Mouse (Mus musculus): ENCODE results near the gene 5830411N06Rik. TPM values are rescaled to one million over a fixed set of nuclear protein-coding genes. Genes with fewer than 3 reads are reported as not detected.

5830411N06Rik gene
- polyA plus RNA-seq, 1 experiment = 1.2 TPM

DNA sequence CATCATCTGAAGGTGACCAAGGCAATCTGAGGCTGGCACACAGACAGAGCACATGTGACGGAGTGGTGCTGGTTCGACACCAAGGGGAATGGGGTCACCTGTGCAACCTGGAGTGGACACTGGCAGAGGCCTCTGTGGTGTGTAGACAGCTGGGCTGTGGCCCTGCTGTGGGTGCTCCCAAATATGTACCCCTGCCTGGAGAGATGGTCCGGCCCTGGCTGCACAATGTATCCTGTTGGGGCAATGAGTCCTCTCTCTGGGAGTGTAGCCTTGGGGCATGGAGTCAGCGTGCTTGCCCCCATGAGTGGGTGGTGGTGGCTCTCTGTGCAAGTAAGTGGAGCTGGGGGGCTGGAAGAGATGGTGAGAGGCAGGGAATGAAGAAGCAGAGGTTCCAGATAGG, 26.7 kb upstream of the 5830411N06Rik start:
- Histone ChIP-seq H3K4me1 (ENCODE audit: control insufficient read depth, insufficient read depth, low read length) (no peaks in the 10 kb centered on the region), H3K4me3 (replicated peaks; ENCODE audit: control insufficient read depth, low read depth, low read length) (no peak overlapping the region), H3K27ac (ENCODE audit: control insufficient read depth, insufficient read depth, low read depth, low read length, poor library complexity) (0 out of 2 replicates have a peak overlapping the region, but pooled peaks have one; percentile 7)
- no peak for TF ChIP-seq POLR2A (IDR thresholded peaks at IDR 0.05; ENCODE audit: borderline replicate concordance, control insufficient read depth, low read depth, low read length)
- no peak for TF ChIP-seq CTCF (IDR thresholded peaks at IDR 0.05; ENCODE audit: control insufficient read depth, insufficient read depth, low read length)
- 78% methylated on average over 4 of the region's 4 CpGs for WGBS

DNA sequence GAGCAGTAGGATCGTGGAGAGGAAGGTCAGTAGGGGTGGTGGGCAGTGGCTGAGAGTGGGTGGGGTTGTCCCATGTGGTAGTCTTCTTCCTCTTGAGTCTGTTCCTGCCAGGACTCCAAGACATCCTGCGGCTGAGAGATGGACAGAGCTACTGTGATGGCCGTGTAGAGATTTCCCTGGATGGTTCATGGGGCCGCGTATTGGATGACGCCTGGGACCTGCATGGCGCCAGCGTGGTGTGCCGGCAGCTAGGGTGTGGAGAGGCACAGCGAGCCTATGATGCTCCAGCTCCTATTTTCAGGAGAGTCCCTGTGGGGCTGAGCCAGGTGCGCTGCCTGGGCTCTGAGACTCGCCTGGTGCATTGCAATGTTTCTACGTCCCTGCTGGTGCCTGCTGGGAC, 22.9 kb upstream of the 5830411N06Rik start:
- no peak overlapping the region for H3K27ac ChIP-seq (ENCODE audit: control insufficient read depth, insufficient read depth, low read depth, low read length, poor library complexity)
- H3K4me3 ChIP-seq (replicated peaks; ENCODE audit: control insufficient read depth, low read depth, low read length) = no peak overlapping the region
- WGBS = 81% methylated on average over 13 of the region's 13 CpGs
- H3K4me1 ChIP-seq (ENCODE audit: control insufficient read depth, insufficient read depth, low read length) = no peaks in the 10 kb centered on the region
- TF ChIP-seq POLR2A (IDR thresholded peaks at IDR 0.05; ENCODE audit: borderline replicate concordance, control insufficient read depth, low read depth, low read length) (no peak), CTCF (IDR thresholded peaks at IDR 0.05; ENCODE audit: control insufficient read depth, insufficient read depth, low read length) (no peak)

DNA sequence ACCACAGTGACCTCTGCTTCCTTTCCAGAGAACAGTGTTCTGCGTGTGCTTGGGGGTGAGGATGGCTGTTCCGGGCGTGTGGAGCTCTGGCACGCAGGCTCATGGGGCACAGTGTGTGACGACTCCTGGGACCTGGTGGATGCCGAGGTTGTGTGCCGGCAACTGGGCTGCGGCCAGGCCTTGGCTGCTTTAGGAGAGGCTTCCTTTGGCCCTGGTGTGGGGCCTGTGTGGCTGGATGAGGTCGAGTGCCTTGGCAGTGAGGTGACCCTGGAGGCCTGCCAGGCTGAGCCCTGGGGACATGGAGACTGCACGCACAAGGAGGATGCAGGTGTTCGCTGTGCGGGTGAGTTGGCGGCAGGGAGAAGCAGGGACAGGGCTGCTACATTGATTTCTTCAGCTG, 18.6 kb upstream of the 5830411N06Rik start:
- Histone ChIP-seq H3K4me3 (replicated peaks; ENCODE audit: control insufficient read depth, low read depth, low read length) (no peak overlapping the region), H3K4me1 (ENCODE audit: control insufficient read depth, insufficient read depth, low read length) (no peaks in the 10 kb centered on the region), H3K27ac (ENCODE audit: control insufficient read depth, insufficient read depth, low read depth, low read length, poor library complexity) (no peak overlapping the region)
- 79% methylated on average over 13 of the region's 13 CpGs for WGBS
- TF ChIP-seq CTCF (IDR thresholded peaks at IDR 0.05; ENCODE audit: control insufficient read depth, insufficient read depth, low read length) (no peak), POLR2A (IDR thresholded peaks at IDR 0.05; ENCODE audit: borderline replicate concordance, control insufficient read depth, low read depth, low read length) (no peak)

DNA sequence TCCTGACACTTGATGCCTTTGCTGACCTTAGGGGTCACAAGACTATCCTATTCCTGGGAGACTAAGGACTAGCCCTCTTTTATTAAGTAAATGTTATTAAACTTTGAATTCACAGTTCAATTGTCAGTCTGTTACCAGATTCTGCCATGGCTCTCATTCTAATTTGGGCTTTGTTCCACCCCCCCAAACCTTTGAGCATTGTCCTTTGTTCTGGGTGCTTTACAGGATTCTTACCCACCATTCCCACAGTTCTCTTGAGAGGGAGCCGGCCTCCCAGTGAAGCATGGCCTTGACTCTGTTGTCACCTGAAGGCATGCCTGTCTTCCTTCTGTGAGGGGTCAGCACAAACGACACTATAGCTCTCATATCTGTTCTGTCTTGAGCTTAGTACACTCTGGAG, 16.1 kb upstream of the 5830411N06Rik start:
- H3K27ac ChIP-seq (ENCODE audit: control insufficient read depth, insufficient read depth, low read depth, low read length, poor library complexity) = no peak overlapping the region
- H3K4me3 ChIP-seq (replicated peaks; ENCODE audit: control insufficient read depth, low read depth, low read length) = no peak overlapping the region
- WGBS = 68% methylated on average over 2 of the region's 2 CpGs
- H3K4me1 ChIP-seq (ENCODE audit: control insufficient read depth, insufficient read depth, low read length) = no peaks in the 10 kb centered on the region
- no peak for TF ChIP-seq POLR2A (IDR thresholded peaks at IDR 0.05; ENCODE audit: borderline replicate concordance, control insufficient read depth, low read depth, low read length)
- TF ChIP-seq CTCF (IDR thresholded peaks at IDR 0.05; ENCODE audit: control insufficient read depth, insufficient read depth, low read length) = no peak

DNA sequence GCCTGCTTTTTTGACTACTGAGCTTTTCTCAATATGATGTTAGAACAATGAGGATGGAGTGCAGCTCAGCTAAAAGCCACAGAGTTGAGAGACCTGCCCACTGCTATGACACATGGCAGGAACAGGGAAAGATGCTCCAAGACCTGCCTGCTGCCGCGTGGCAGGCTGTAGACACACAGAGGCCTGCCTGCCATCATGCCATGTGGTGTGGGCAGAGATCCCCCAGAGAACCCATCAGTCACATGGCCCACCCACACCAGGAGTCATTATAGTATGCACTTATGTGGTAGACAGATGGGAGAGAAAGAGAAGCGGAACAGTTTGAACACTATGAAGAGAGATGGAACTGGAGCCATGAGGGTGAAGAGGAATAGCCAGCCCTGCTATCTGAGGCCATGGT, 13.4 kb upstream of the 5830411N06Rik start:
- Histone ChIP-seq H3K4me1 (ENCODE audit: control insufficient read depth, insufficient read depth, low read length) (no peaks in the 10 kb centered on the region), H3K27ac (ENCODE audit: control insufficient read depth, insufficient read depth, low read depth, low read length, poor library complexity) (no peak overlapping the region), H3K4me3 (replicated peaks; ENCODE audit: control insufficient read depth, low read depth, low read length) (no peak overlapping the region)
- 84% methylated on average over 3 of the region's 3 CpGs for WGBS
- TF ChIP-seq CTCF (IDR thresholded peaks at IDR 0.05; ENCODE audit: control insufficient read depth, insufficient read depth, low read length) = no peak

DNA sequence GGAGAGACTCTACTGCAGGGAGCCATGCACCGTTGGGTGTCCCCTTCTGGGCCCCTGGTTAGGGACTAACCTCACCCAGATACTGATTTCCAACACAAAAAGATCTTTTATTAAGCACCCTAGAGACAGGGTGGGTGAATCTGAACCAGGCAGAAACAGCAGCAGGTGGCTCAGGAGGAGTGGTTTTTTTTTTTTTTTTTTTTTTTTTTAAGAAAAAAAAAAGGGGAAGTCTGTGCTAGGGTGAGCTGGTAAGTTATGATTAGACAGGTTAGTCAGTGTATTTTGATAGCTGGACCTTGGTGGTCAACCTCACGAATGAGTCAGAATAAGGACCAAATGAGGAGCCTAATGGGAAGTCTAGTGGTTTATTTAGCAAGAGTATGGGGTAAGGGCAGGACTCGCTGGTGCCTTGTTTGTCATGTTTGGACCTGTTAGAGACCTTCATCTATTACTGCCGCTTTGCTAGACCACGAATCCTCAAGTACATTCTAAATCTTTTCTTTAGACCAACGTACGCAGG, 6.8 kb downstream of the 5830411N06Rik start:
- TF ChIP-seq POLR2A (IDR thresholded peaks at IDR 0.05; ENCODE audit: borderline replicate concordance, control insufficient read depth, low read depth, low read length) = no peak
- no peak for TF ChIP-seq CTCF (IDR thresholded peaks at IDR 0.05; ENCODE audit: control insufficient read depth, insufficient read depth, low read length)
- Histone ChIP-seq H3K4me1 (ENCODE audit: control insufficient read depth, insufficient read depth, low read length) (no peaks in the 10 kb centered on the region), H3K4me3 (replicated peaks; ENCODE audit: control insufficient read depth, low read depth, low read length) (no peak overlapping the region), H3K27ac (ENCODE audit: control insufficient read depth, insufficient read depth, low read depth, low read length, poor library complexity) (no peak overlapping the region)
- WGBS = 42% methylated on average over 7 of the region's 7 CpGs

DNA sequence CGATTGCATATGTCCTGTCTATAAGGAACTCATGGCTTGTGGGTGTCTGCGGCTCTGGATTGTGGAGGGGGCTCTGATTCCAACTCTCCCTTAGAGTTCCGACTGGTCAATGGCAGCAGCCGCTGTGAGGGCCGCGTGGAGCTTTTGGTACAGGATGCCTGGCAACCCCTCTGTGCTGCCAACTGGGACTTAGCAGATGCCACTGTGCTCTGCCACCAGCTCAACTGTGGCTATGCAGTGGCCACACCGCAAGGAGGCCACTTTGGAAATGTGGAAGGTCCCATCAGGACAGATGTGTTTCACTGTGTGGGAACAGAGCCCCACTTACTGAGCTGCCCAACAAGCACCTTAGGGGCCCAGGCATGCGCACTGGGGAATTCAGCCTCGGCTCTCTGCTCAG, 48.7 kb downstream of the 5830411N06Rik start:
- no peak for TF ChIP-seq CTCF (IDR thresholded peaks at IDR 0.05; ENCODE audit: control insufficient read depth, insufficient read depth, low read length)
- no peak for TF ChIP-seq POLR2A (IDR thresholded peaks at IDR 0.05; ENCODE audit: borderline replicate concordance, control insufficient read depth, low read depth, low read length)
- Histone ChIP-seq H3K4me1 (ENCODE audit: control insufficient read depth, insufficient read depth, low read length) (no peaks in the 10 kb centered on the region; the same call in 1 of the 2 replicates), H3K27ac (ENCODE audit: control insufficient read depth, insufficient read depth, low read depth, low read length, poor library complexity) (no peak overlapping the region; the same call in 1 of the 2 replicates), H3K4me3 (replicated peaks; ENCODE audit: control insufficient read depth, low read depth, low read length) (no peak overlapping the region)
- 83% methylated on average over 9 of the region's 9 CpGs for WGBS

DNA sequence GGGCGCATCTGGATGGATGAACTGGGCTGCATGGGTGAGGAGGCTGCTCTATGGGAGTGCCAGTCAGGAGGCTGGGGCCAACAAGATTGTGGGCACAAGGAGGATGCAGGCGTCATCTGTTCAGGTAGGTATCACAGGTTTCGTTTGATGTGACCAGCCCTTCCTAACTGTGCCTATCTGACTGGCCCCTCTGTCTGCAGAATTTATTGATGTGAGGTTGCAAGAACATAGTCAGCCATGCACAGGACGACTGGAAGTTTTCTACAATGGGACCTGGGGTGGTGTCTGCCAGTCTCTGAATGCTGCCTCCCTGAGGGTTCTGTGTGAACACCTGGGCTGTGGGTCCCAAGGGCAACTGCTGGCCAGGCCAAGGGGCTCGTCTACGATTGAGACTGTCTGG, 49.8 kb downstream of the 5830411N06Rik start:
- no peak for TF ChIP-seq POLR2A (IDR thresholded peaks at IDR 0.05; ENCODE audit: borderline replicate concordance, control insufficient read depth, low read depth, low read length)
- no peak for TF ChIP-seq CTCF (IDR thresholded peaks at IDR 0.05; ENCODE audit: control insufficient read depth, insufficient read depth, low read length)
- no peak overlapping the region for H3K27ac ChIP-seq (ENCODE audit: control insufficient read depth, insufficient read depth, low read depth, low read length, poor library complexity)
- 73% methylated on average over 6 of the region's 6 CpGs for WGBS
- no peak overlapping the region for H3K4me3 ChIP-seq (replicated peaks; ENCODE audit: control insufficient read depth, low read depth, low read length)
- no peaks in the 10 kb centered on the region; the same call in 1 of the 2 replicates for H3K4me1 ChIP-seq (ENCODE audit: control insufficient read depth, insufficient read depth, low read length)

DNA sequence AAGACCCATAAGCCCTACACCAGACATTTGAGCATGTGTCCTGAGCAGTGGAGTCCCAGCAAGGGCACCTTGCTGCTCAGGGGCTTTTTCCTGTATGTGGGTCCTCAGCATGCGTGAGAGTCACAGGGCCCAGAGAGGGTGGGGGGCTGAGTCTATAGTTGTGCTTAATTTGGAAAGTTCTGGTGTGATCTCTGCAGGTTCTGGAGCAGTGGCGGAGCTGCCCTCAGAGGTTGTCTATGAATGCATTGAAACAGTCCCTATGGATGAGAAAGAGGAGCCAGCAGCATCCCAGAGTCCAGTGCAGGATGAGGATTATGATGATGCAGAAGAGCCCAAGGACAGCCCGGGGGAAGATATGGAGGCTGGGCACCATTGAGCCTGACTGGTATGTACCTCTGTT, 52.3 kb downstream of the 5830411N06Rik start:
- no peak overlapping the region for H3K27ac ChIP-seq (ENCODE audit: control insufficient read depth, insufficient read depth, low read depth, low read length, poor library complexity)
- H3K4me1 ChIP-seq (ENCODE audit: control insufficient read depth, insufficient read depth, low read length) = no peaks in the 10 kb centered on the region; the same call in 1 of the 2 replicates
- no peak for TF ChIP-seq POLR2A (IDR thresholded peaks at IDR 0.05; ENCODE audit: borderline replicate concordance, control insufficient read depth, low read depth, low read length)
- no peak overlapping the region for H3K4me3 ChIP-seq (replicated peaks; ENCODE audit: control insufficient read depth, low read depth, low read length)
- 77% methylated on average over 3 of the region's 3 CpGs for WGBS

Data from bone marrow, adult 2 months (tissue).